Mouse (Mus musculus): ENCODE measurements around the gene Ifit3b.

DNA sequence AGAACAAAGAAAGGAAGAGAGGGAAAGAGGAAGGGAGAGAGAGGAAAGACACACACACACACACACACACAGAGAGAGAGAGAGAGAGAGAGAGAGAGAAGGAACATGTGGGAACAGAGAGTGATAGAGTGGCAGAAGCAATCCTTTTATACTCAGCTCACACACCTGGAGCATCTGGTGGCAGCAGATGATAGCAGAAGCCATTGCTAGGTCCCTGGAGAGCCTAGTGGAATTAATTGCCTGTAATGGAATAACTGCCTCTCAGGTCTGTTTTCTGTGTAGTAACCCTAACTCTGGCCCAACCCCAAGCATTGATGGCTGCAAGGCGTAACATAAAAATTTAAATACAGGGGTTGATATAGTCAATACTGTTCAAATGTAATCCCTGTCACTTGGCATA is 36.7 kb upstream of the Ifit3b start:
- no peak for TF ChIP-seq CTCF (conservative IDR thresholded peaks at IDR 0.05 in 1 of 2, IDR thresholded peaks at IDR 0.05 in 1 of 2; ENCODE audit: low read depth in 2 of 2, low read length in 2 of 2)
- TF ChIP-seq USF1 (IDR thresholded peaks at IDR 0.05; ENCODE audit: low read depth, low read length): no peak
- no peak for TF ChIP-seq MAFK (IDR thresholded peaks at IDR 0.05; ENCODE audit: insufficient replicate concordance, low read length)
- no peak for TF ChIP-seq CHD1 (IDR thresholded peaks at IDR 0.05; ENCODE audit: low read depth, low read length)

Measured in CH12.LX (cell line).